Mouse (Mus musculus) embryonic facial prominence, embryonic 12.5 days (tissue): ENCODE results near the gene Pom121l2. TPM values are rescaled to one million over a fixed set of nuclear protein-coding genes. Genes with fewer than 3 reads are reported as not detected.

Source experiments
- ATAC-seq: fragments of 200-750 bp; cut with Nextera tagmentation; 2 replicates; pipeline ENCODE4 v1.8.0; 2017; ENCODE audit not compliant: insufficient number of reproducible peaks, insufficient read depth, low FRiP score, low TSS enrichment
- H3K27ac ChIP-seq: fragments of 300-500 bp; sonication (generic); 2 replicates; pipeline ENCODE4 v1.5.1; 2016; ENCODE audit warnings: mild to moderate bottlenecking
- H3K27me3 ChIP-seq: fragments of 300-500 bp; sonication (generic); 2 replicates; pipeline ENCODE4 v1.6.1; 2016; ENCODE audit warnings: mild to moderate bottlenecking, moderate library complexity
- H3K36me3 ChIP-seq: fragments of 300-500 bp; sonication (generic); 2 replicates; pipeline ENCODE4 v1.6.1; 2016; ENCODE audit warnings: mild to moderate bottlenecking
- H3K4me1 ChIP-seq: fragments of 300-500 bp; sonication (generic); 2 replicates; pipeline ENCODE4 v1.6.1; 2016
- H3K4me2 ChIP-seq: fragments of 300-500 bp; sonication (generic); replicated peaks from 2 replicates; pipeline ENCODE4 v1.6.1; 2016; ENCODE audit warnings: mild to moderate bottlenecking, moderate library complexity
- H3K4me3 ChIP-seq: fragments of 300-500 bp; sonication (generic); 2 replicates; pipeline ENCODE4 v1.5.1; 2016; ENCODE audit warnings: mild to moderate bottlenecking
- H3K9ac ChIP-seq: fragments of 300-500 bp; sonication (generic); 2 replicates; pipeline ENCODE4 v1.6.1; 2016; ENCODE audit warnings: mild to moderate bottlenecking, moderate library complexity
- H3K9me3 ChIP-seq: fragments of 300-500 bp; sonication (generic); 2 replicates; pipeline ENCODE4 v1.6.1; 2016; ENCODE audit warnings: mild to moderate bottlenecking, moderate library complexity
- WGBS: fragments of 180-500 bp; shearing (Covaris S2); methylation state at CpG from one replicate; pipeline ENCODE4 v1.1.7; 2016; 5-methylcytosine and 5-hydroxymethylcytosine counted together
- microRNA-seq: library from miRNA; unstranded; fragments of <30 nt; microRNA quantifications from one replicate; pipeline ENCODE4, GENCODE M21; 2017
- polyA plus RNA-seq: library from polyadenylated mRNA; unstranded; fragments of >200 nt; fragmentation: Nextera tagmentation; extraction: Ambion mirVana; gene quantifications from 2 replicates; pipeline ENCODE4 v1.2.1, GENCODE M21; 2016

Gene Pom121l2
- polyA plus RNA-seq, 1 experiment from 2014 or later: 0.33 TPM

GRCm38 (mm10) chr13:22037415-22037814 lies 56.4 kb downstream of the Pom121l2 start:
- peak overlapping the region; percentile 88 for H3K27ac ChIP-seq
- no peaks in the 10 kb centered on the region for H3K36me3 ChIP-seq
- H3K9me3 ChIP-seq: no peaks in the 10 kb centered on the region
- peaks cover 21% of the 10 kb centered on the region; the same call in 1 of the 2 replicates for H3K4me1 ChIP-seq
- H3K4me2 ChIP-seq: no peak overlapping the region; the same call in 1 of the 2 replicates
- H3K9ac ChIP-seq: no peak overlapping the region
- H3K27me3 ChIP-seq: no peaks in the 10 kb centered on the region
- ATAC-seq: no peak
- 50% methylated on average over 2 of the region's 2 CpGs for WGBS
- H3K4me3 ChIP-seq: no peak overlapping the region

Small RNA genes within 50 kb of the gene (microRNA-seq; reads per million reads assigned to microRNA genes)
- not detected for gene Gm44390

Other genes starting within 250 kb of the Pom121l2 start
- gene Hist1h4j, start 246.1 kb upstream of the Pom121l2 start, polyA plus RNA-seq: 1.6 and 1.9 TPM in 2 replicates
- gene Hist1h4k, start 230.7 kb upstream of the Pom121l2 start, polyA plus RNA-seq: 4.7 and 8.9 TPM in 2 replicates
- gene Hist1h2ak, start 227.4 kb upstream of the Pom121l2 start, polyA plus RNA-seq: 37.1 and 46.3 TPM in 2 replicates
- 4.1 and 4.3 TPM in 2 replicates for gene Hist1h2bn, start 227.1 kb upstream of the Pom121l2 start, polyA plus RNA-seq
- 35.1 and 35.4 TPM in 2 replicates for gene Hist1h1b, start 200.6 kb upstream of the Pom121l2 start, polyA plus RNA-seq
- gene Hist1h3i, start 197.8 kb upstream of the Pom121l2 start, polyA plus RNA-seq: 144 and 172 TPM in 2 replicates
- 13.0 and 18.3 TPM in 2 replicates for gene Hist1h2an, start 194.0 kb upstream of the Pom121l2 start, polyA plus RNA-seq
- gene Hist1h2bp, start 193.7 kb upstream of the Pom121l2 start, polyA plus RNA-seq: 1.5 and 1.8 TPM in 2 replicates
- gene Hist1h2bq, start 171.0 kb upstream of the Pom121l2 start, polyA plus RNA-seq: 35.6 and 40.3 TPM in 2 replicates
- gene Hist1h2ao, start 170.7 kb upstream of the Pom121l2 start, polyA plus RNA-seq: not detected in 2 replicates
- not detected in 2 replicates for gene Hist1h4m, start 169.4 kb upstream of the Pom121l2 start, polyA plus RNA-seq
- 18.0 and 19.5 TPM in 2 replicates for gene Hist1h4n, start 149.0 kb upstream of the Pom121l2 start, polyA plus RNA-seq
- 4,825 and 4,891 TPM in 2 replicates for gene Hist1h2ap, start 147.7 kb upstream of the Pom121l2 start, polyA plus RNA-seq
- 34.0 and 43.6 TPM in 2 replicates for gene Hist1h2br, start 147.5 kb upstream of the Pom121l2 start, polyA plus RNA-seq
- gene Zfp184, start 36.1 kb upstream of the Pom121l2 start, polyA plus RNA-seq: 21.7 and 23.6 TPM in 2 replicates
- 0.69 and 0.95 TPM in 2 replicates for gene Prss16, start 28.5 kb downstream of the Pom121l2 start, polyA plus RNA-seq
- gene Hist1h2ah, start 54.4 kb downstream of the Pom121l2 start, polyA plus RNA-seq: 8.0 and 8.3 TPM in 2 replicates
- gene Hist1h2bk, start 54.7 kb downstream of the Pom121l2 start, polyA plus RNA-seq: 19.4 and 20.1 TPM in 2 replicates
- gene Hist1h4i, start 60.2 kb downstream of the Pom121l2 start, polyA plus RNA-seq: 26.8 and 29.2 TPM in 2 replicates
- gene Hist1h2ag, start 61.8 kb downstream of the Pom121l2 start, polyA plus RNA-seq: 117 and 124 TPM in 2 replicates
- gene Hist1h2bj, start 62.0 kb downstream of the Pom121l2 start, polyA plus RNA-seq: 15.2 and 17.7 TPM in 2 replicates
- gene Vmn1r188, start 103.2 kb downstream of the Pom121l2 start, polyA plus RNA-seq: not detected in 2 replicates
- not detected in 2 replicates for gene Vmn1r189, start 124.6 kb downstream of the Pom121l2 start, polyA plus RNA-seq
- not detected in 2 replicates for gene Vmn1r191, start 202.8 kb downstream of the Pom121l2 start, polyA plus RNA-seq
- gene Vmn1r192, start 209.9 kb downstream of the Pom121l2 start, polyA plus RNA-seq: not detected in 2 replicates
- gene Vmn1r193, start 242.0 kb downstream of the Pom121l2 start, polyA plus RNA-seq: not detected in 2 replicates